Mouse (Mus musculus) brain, embryonic 14.5 days (tissue): ENCODE results near the gene Cfap61. TPM values are rescaled to one million over a fixed set of nuclear protein-coding genes. Genes with fewer than 3 reads are reported as not detected.
"Not testable (repeated sequence)": the region's sequence is repeated elsewhere in the genome, so short reads cannot be mapped to it uniquely, and the experiment has no call there.

ENCODE experiments used
- DNase-seq: peaks from one replicate; pipeline ENCODE4 v3.0.0-alpha.2; 2011; ENCODE audit warnings: low read depth
- CTCF ChIP-seq: fragments of 200-500 bp; IDR thresholded peaks from 2 replicates; pipeline ENCODE4 v1.5.1; 2012; ENCODE audit warnings: inconsistent platforms, mild to moderate bottlenecking, moderate library complexity, borderline replicate concordance; ENCODE audit not compliant: insufficient read depth, insufficient read length; ENCODE audit errors: extremely low read depth
- POLR2A ChIP-seq: fragments of 200-500 bp; IDR thresholded peaks from 2 replicates; pipeline ENCODE4 v1.6.1; 2012; ENCODE audit warnings: mild to moderate bottlenecking, inconsistent platforms, borderline replicate concordance; ENCODE audit not compliant: poor library complexity, insufficient read depth, insufficient read length, severe bottlenecking; ENCODE audit errors: extremely low read depth
- polyA plus RNA-seq: library from polyadenylated mRNA; depleted of rRNA; stranded (reverse); fragments of >200 nt; gene quantifications from 2 replicates; pipeline ENCODE4 v1.2.3, GENCODE M21; 2012; rRNA removed

Gene Cfap61
- 2.1 and 2.9 TPM in 2 replicates for polyA plus RNA-seq

DNA sequence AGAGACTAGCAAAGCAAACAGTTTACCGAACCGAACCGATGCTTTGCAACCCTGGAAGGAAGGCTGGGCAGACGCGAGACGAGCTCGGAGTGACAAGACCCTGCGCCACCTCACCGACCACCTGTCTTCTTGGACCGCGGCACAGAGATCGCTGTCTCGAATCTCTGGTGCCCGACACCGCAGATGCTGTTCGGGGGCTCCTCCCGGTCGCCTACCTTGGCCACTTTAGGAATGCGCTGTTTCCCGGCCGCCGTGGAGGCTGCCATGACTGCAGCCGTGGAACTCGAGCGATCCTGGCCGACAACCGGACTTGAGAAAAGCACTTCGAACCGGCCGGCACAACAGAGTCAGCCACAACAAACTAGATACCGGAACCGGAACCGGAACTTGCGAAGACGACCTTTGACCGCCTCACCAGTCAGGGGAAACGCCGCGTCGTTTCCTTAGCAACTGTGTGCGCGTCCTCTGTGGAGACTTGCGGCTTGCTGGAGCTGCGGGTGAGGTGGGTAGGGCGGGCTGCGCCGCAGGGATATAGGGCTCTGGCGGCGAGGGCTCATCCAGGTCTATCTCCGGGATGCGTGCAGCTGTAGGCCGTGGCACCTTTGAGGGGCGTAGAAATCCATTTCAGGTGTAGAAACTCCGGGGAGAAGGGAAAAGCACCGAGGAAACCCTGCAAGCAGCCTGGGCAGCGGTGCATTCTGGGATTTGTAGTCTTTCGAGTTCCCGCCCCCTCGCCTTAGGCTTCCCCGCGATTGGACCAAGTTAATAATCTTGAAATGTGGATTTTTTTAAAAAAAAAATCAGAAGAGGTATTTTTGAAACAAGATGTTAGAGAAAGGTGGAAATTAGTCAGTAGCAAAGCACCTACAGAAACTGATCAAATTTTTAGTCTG lies at the start of gene Cfap61, which contains the start of gene Crnkl1:
TSS of gene Cfap61 (plus strand) at position 446 of the 893 bp plus-strand sequence.
TSS of gene Crnkl1 (minus strand) at position 676 of the 893 bp plus-strand sequence.
- TF ChIP-seq POLR2A (no peak), CTCF (no peak)

DNA sequence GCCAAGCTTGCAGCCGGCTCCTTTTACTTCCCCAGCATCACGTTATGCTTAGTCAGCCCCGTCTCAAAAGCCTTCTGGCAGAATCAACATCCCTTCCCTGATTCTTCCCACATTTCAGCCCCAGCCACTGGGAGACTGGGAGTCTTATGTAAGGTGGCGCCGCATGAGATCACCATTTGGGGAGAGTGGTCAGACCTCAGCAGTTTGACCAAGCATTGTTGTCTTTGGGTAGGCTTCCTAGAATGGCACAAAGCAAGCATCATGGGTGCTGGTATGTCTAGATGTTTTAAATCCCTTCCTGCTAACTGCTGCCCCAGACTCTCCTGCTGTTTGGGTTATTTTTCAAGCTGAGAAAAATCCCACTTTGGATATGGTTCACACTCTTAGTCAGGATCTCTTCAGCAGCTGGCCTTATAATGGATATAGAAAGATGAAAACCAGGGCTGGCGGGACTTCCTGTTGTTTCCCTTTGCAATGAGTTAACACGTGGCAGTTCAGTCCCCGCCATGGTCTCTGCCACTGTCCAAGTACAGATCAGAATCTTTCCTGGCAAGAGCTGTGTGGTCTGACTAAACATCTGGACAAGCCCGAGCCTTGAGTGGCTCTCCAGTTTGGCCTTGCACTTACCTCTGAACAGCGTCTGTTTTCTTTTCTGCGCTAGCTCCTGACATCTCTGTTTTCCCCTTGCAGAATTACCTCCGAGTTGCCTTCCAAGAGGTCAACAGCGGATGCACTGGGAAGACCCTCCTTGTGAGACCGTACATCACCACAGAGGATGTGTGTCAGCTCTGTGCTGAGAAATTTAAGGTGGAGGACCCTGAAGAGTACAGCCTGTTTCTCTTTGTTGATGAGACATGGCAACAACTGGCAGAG lies 49.4 kb upstream of the Cfap61 start:
- no peak for DNase-seq
- no peak for TF ChIP-seq POLR2A
- no peak for TF ChIP-seq CTCF

More for the DNA sequence above, at the start of gene Cfap61, which contains the start of gene Crnkl1:
- peak; percentile 99 for DNase-seq

- DNase-seq = peak; percentile 35
- TF ChIP-seq POLR2A = no peak
- TF ChIP-seq CTCF = peak; percentile 48; the same call in 1 of the 2 replicates
These were observed 46.4 kb upstream of the Cfap61 start for GRCm38 (mm10) chr2:145887937-145888765.

DNA sequence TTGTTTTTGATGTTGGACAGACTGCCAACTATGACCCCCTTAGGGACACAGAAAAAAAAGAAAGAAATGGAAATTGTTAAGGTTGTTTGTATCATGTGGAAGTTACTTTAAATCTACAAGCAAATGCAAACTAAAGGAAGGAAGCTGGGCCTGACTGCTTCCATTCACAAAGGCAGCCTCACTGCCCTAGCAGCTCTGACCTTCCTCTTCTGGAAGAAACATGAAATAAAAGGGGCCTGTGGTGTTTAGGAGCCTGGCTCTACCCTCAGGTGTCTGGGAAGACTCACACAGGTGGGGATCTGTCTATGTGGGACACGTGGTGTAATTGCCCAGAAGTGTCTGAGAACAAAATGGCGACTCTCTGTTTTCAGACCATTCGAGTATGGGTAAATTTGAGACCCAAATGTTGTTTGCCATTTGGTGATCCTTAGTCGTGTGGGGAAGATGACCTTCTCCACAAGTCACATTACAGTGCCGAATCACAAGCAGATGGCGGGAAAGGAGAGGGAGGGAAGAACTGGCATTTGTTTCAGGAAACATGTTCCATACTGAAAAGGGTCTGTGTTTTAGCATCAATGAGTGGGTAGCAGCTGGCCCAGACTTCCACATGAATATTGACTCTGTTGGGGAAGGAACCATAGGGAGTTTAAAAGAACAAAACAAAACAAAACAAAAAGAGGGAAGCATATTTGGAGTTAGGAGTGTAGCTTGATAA lies 45.7 kb upstream of the Cfap61 start:
- no peak for DNase-seq
- TF ChIP-seq POLR2A (no peak), CTCF (no peak)

- no peak for TF ChIP-seq CTCF
- TF ChIP-seq POLR2A = no peak
- no peak for DNase-seq
These were observed 44.0 kb upstream of the Cfap61 start for GRCm38 (mm10) chr2:145890571-145890970.

GRCm38 (mm10) chr2:145893756-145894155 lies 40.8 kb upstream of the Cfap61 start:
- no peak for DNase-seq
- TF ChIP-seq POLR2A (no peak), CTCF (no peak)

GRCm38 (mm10) chr2:145898106-145898505 lies 36.5 kb upstream of the Cfap61 start:
- TF ChIP-seq CTCF (no peak), POLR2A (no peak)

DNA sequence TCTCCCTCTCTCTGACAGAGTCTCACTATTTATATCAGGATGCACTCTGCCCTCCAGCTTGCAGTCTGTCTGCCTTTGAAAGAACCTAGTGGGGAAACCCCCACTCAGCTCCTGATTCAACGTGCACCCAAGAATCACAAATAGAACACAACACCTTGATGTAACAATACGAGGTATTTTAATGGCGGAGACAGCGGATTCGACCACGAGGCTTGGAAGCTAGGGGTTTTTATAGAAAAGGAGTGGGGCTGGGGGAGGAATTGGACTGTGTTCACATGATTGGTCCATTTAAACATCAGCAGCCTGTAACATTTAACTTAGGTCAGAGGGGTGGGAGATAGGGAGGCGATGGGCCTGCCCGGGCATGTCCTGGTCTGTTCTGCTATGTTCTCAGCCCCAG lies 34.3 kb upstream of the Cfap61 start:
- not testable (repeated sequence) for DNase-seq

More at GRCm38 (mm10) chr2:145898106-145898505, 36.5 kb upstream of the Cfap61 start:
- DNase-seq = no peak

- no peak for DNase-seq
These were observed 32.7 kb upstream of the Cfap61 start, which contains the start of gene Naa20 for GRCm38 (mm10) chr2:145901861-145902260. Gene Naa20, plus strand, starts transcription at chr2:145902099.

More at GRCm38 (mm10) chr2:145901861-145902260, 32.7 kb upstream of the Cfap61 start, which contains the start of gene Naa20:
- no peak for TF ChIP-seq CTCF
- no peak for TF ChIP-seq POLR2A
